Comparison of ENCODE assay signal across 10 mouse cellular contexts in the genomic region with DNA sequence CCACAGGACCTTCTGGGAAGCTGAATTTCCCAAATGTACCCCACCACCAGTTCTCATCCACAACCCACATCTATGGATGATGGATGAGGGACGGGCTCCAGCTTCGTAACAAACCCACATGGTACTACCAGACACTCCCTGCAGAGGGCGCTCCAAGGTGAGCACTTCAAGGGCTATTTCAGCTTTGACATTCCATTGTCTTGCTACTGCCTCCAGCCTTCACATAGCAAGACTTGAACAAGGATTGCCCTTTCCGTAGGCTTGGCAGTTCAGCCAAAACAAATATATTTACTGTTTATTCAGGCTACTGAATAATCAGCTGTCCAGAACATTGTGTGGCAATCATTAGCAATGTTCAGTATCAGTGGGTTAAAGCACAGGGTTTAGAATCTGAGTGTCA. TPM values are rescaled to one million over a fixed set of nuclear protein-coding genes. Genes with fewer than 3 reads are reported as not detected.
DNase-seq lines count a peak whose midpoint lies in the region; ATAC-seq and TF ChIP-seq lines count a peak whose summit lies in the region.
"Had no signal": no experiment of that assay in that cellular context is flagged by ENCODE, and none has a peak within 500 bp of the region (broad histone marks: within the 10 kb centered on the region; RNA-seq: fewer than 3 reads in every experiment).

No protein-coding gene starts in this region.

- peak; percentile 99 for DNase-seq in liver, adult 2 months (ENCODE audit: extremely low read depth, low read depth, low spot score)
- peak; percentile 84 for DNase-seq in adrenal gland, adult 2 months
- peak; percentile 29 for DNase-seq in embryo, embryonic 11.5 days (ENCODE audit: low read depth, low spot score)
- peak; percentile 78 for DNase-seq in induced T-regulatory cell, adult 2 months (ENCODE audit: low read depth)
- peak; percentile 41 for DNase-seq in limb, embryonic 14.5 days (ENCODE audit: low spot score)
- DNase-seq in retina, embryonic 14.5 days (ENCODE audit: low spot score), result peak; percentile 73
- peak; percentile 81 for DNase-seq in urinary bladder, postnatal 14 days (ENCODE audit: low spot score)

- TF ChIP-seq CTCF in liver, adult 2 months (IDR thresholded peaks at IDR 0.05; ENCODE audit: low read depth, low read length), result peak; percentile 85

- H3K79me2 ChIP-seq in liver, adult 2 months (ENCODE audit: control insufficient read depth, insufficient read depth, low read length), result no peaks in the 10 kb centered on the region

- no peak for ATAC-seq in liver, embryonic 12.5 days
- ATAC-seq in limb, embryonic 14.5 days (ENCODE audit: low FRiP score, low read depth), result no peak

- WGBS in liver, adult 2 months, result 4% methylated on average over 4 of the region's 4 CpGs
- 18% methylated on average over 4 of the region's 4 CpGs for WGBS in liver, embryonic 12.5 days (ENCODE audit: insufficient replicate concordance)
- 23% methylated on average over 4 of the region's 4 CpGs for WGBS in limb, embryonic 14.5 days

- no peaks in the 10 kb centered on the region for H3K27me3 ChIP-seq in liver, adult 2 months (ENCODE audit: control insufficient read depth, insufficient read depth, low read length)
- peaks cover 16% of the 10 kb centered on the region for H3K27me3 ChIP-seq in liver, embryonic 12.5 days (replicated peaks)
- H3K27me3 ChIP-seq in limb, embryonic 14.5 days (ENCODE audit: control insufficient read depth, insufficient read depth, low read length), result no peaks in the 10 kb centered on the region
- H3K27me3 ChIP-seq: neural tube, embryonic 13.5 days had no signal

- no peak for TF ChIP-seq POLR2A in liver, adult 2 months (IDR thresholded peaks at IDR 0.05; ENCODE audit: extremely low read depth, insufficient read depth, low read length)
- no peak for TF ChIP-seq POLR2A in limb, embryonic 14.5 days (IDR thresholded peaks at IDR 0.05; ENCODE audit: borderline replicate concordance, extremely low read depth, insufficient read depth, insufficient read length)

- H3K36me3 ChIP-seq in liver, adult 2 months (ENCODE audit: control insufficient read depth, insufficient read depth, low read length), result no peaks in the 10 kb centered on the region
- no peaks in the 10 kb centered on the region for H3K36me3 ChIP-seq in liver, embryonic 12.5 days
- H3K36me3 ChIP-seq in limb, embryonic 14.5 days (ENCODE audit: control insufficient read depth, insufficient read depth, low read length), result no peaks in the 10 kb centered on the region
- H3K36me3 ChIP-seq: neural tube, embryonic 13.5 days had no signal

- H3K4me2 ChIP-seq in liver, embryonic 12.5 days, result no peak overlapping the region
- no peak overlapping the region for H3K4me2 ChIP-seq in limb, embryonic 14.5 days (replicated peaks; ENCODE audit: low read depth, low read length, severe bottlenecking)
- H3K4me2 ChIP-seq: neural tube, embryonic 13.5 days had no signal

- H3K9ac ChIP-seq in liver, adult 2 months (ENCODE audit: low read depth, low read length), result no peak overlapping the region
- H3K9ac ChIP-seq in liver, embryonic 12.5 days, result no peak overlapping the region
- no peak overlapping the region for H3K9ac ChIP-seq in limb, embryonic 14.5 days (ENCODE audit: low read depth, low read length, severe bottlenecking)
- H3K9ac ChIP-seq: neural tube, embryonic 13.5 days had no signal

- no peak overlapping the region for H3K27ac ChIP-seq in liver, adult 2 months (replicated peaks; ENCODE audit: insufficient read depth, low read depth, low read length)
- no peak overlapping the region for H3K27ac ChIP-seq in liver, embryonic 12.5 days
- no peak overlapping the region for H3K27ac ChIP-seq in limb, embryonic 14.5 days (replicated peaks; ENCODE audit: low read depth, low read length)
- H3K27ac ChIP-seq: neural tube, embryonic 13.5 days had no signal

- H3K9me3 ChIP-seq in liver, embryonic 12.5 days (replicated peaks), result no peaks in the 10 kb centered on the region
- no peaks in the 10 kb centered on the region for H3K9me3 ChIP-seq in limb, embryonic 14.5 days (ENCODE audit: control insufficient read depth, low read length)
- H3K9me3 ChIP-seq: neural tube, embryonic 13.5 days had no signal

- H3K4me3 ChIP-seq in liver, adult 2 months (ENCODE audit: insufficient read depth, low read depth, low read length), result no peak overlapping the region
- no peak overlapping the region for H3K4me3 ChIP-seq in liver, embryonic 12.5 days
- H3K4me3 ChIP-seq in limb, embryonic 14.5 days (replicated peaks; ENCODE audit: low read length), result no peak overlapping the region
- H3K4me3 ChIP-seq: neural tube, embryonic 13.5 days had no signal

- H3K4me1 ChIP-seq in liver, adult 2 months (ENCODE audit: control insufficient read depth, insufficient read depth, low read length), result no peaks in the 10 kb centered on the region
- peaks cover 6% of the 10 kb centered on the region; the same call in 1 of the 2 replicates for H3K4me1 ChIP-seq in liver, embryonic 12.5 days
- no peaks in the 10 kb centered on the region for H3K4me1 ChIP-seq in limb, embryonic 14.5 days (ENCODE audit: control insufficient read depth, insufficient read depth, low read length)
- H3K4me1 ChIP-seq: neural tube, embryonic 13.5 days had no signal

RNA-seq across cellular contexts. Expression of a gene that starts 6.8 kb away (rescaled TPM):
- 0.13 and 0.55 TPM in 2 replicates for total RNA-seq in liver, adult 2 months (2014; rRNA removed)
- 0.09 and 0.93 TPM in 2 replicates for polyA plus RNA-seq in liver, adult 2 months (2012; rRNA removed)
- not detected in 2 replicates for polyA plus RNA-seq in liver, embryonic 12.5 days (2016; fragmentation: Nextera tagmentation; extraction: Ambion mirVana)
- under 1 TPM in 1 of 2 experiments, not detected in 1; 0.12 TPM for total RNA-seq in adrenal gland, adult 2 months (2021)
- polyA plus RNA-seq in adrenal gland, adult 2 months (2012; rRNA removed), result 0.11 and 0.18 TPM in 2 replicates
- polyA plus RNA-seq in limb, embryonic 14.5 days (2012; rRNA removed), result 0.05 TPM in 1 of 2 replicates, not detected in the other
- not detected in 2 replicates for polyA plus RNA-seq in limb, embryonic 14.5 days (2014; fragmentation: Nextera tagmentation; extraction: Ambion mirVana)
- polyA plus RNA-seq: frontal cortex, adult 2 months; neural tube, embryonic 13.5 days had no signal

RNA-seq across cellular contexts. Expression of a gene that starts 32.1 kb away (rescaled TPM):
- total RNA-seq in liver, adult 2 months (2014; rRNA removed), result 13.2 and 15.7 TPM in 2 replicates
- 1.8 and 2.8 TPM in 2 replicates for polyA plus RNA-seq in liver, adult 2 months (2012; rRNA removed)
- 19.1 and 19.6 TPM in 2 replicates for polyA plus RNA-seq in liver, embryonic 12.5 days (2016; fragmentation: Nextera tagmentation; extraction: Ambion mirVana)
- total RNA-seq in adrenal gland, adult 2 months (2021), result 10 to 100 TPM; 68.2 to 80.0 TPM
- 9.3 and 14.3 TPM in 2 replicates for polyA plus RNA-seq in adrenal gland, adult 2 months (2012; rRNA removed)
- polyA plus RNA-seq in limb, embryonic 14.5 days (2012; rRNA removed), result 75.2 and 82.4 TPM in 2 replicates
- polyA plus RNA-seq in limb, embryonic 14.5 days (2014; fragmentation: Nextera tagmentation; extraction: Ambion mirVana), result 101 and 119 TPM in 2 replicates

RNA-seq across cellular contexts. Expression of a gene that starts 54.9 kb away (rescaled TPM):
- 271 and 504 TPM in 2 replicates for total RNA-seq in liver, adult 2 months (2014; rRNA removed)
- 213 and 453 TPM in 2 replicates for polyA plus RNA-seq in liver, adult 2 months (2012; rRNA removed)
- polyA plus RNA-seq in liver, embryonic 12.5 days (2016; fragmentation: Nextera tagmentation; extraction: Ambion mirVana), result not detected in 2 replicates
- total RNA-seq in adrenal gland, adult 2 months (2021), result 1 to 10 TPM in 1 of 2 experiments, not detected in 1; 2.0 TPM
- not detected in 2 replicates for polyA plus RNA-seq in adrenal gland, adult 2 months (2012; rRNA removed)
- not detected in 2 replicates for polyA plus RNA-seq in limb, embryonic 14.5 days (2012; rRNA removed)
- not detected in 2 replicates for polyA plus RNA-seq in limb, embryonic 14.5 days (2014; fragmentation: Nextera tagmentation; extraction: Ambion mirVana)
- polyA plus RNA-seq: frontal cortex, adult 2 months; neural tube, embryonic 13.5 days had no signal

Comparison
In these comparisons a context has a peak if more than half of its experiments do, and no peak if none do; other contexts are left out.
1. RNA of a gene that starts 54.9 kb away (polyA plus RNA-seq): 213 to 453 TPM in liver, adult 2 months; not detected in adrenal gland, adult 2 months, not detected in liver, embryonic 12.5 days and not detected in limb, embryonic 14.5 days; every median in the first group is over 100 times any median in the second.
2. DNase-seq: peak in every context shown above with its lines; median percentile 99 in liver, adult 2 months; 84 in adrenal gland, adult 2 months; 81 in urinary bladder, postnatal 14 days; 78 in induced T-regulatory cell, adult 2 months; 73 in retina, embryonic 14.5 days; 41 in limb, embryonic 14.5 days; 29 in embryo, embryonic 11.5 days.